Mouse (Mus musculus) forebrain, embryonic 16.5 days (tissue): ENCODE measurements around the gene Slc25a14. TPM values are rescaled to one million over a fixed set of nuclear protein-coding genes. Genes with fewer than 3 reads are reported as not detected.

ENCODE experiments used
- ATAC-seq: fragments of 200-750 bp; cut with Nextera tagmentation; 2 replicates; pipeline ENCODE4 v1.8.0; 2017; ENCODE audit warnings: mild to moderate bottlenecking, moderate library complexity
- H3K27ac ChIP-seq: fragments of 300-500 bp; sonication (generic); 2 replicates; pipeline ENCODE4 v1.5.1; 2014; ENCODE audit warnings: low read length, control low read depth
- H3K27me3 ChIP-seq: fragments of 300-500 bp; sonication (generic); replicated peaks from 2 replicates; pipeline ENCODE4 v1.6.1; 2014; ENCODE audit warnings: low read length; ENCODE audit not compliant: control insufficient read depth, insufficient read depth
- H3K36me3 ChIP-seq: fragments of 300-500 bp; sonication (generic); 2 replicates; pipeline ENCODE4 v1.6.1; 2014; ENCODE audit not compliant: control insufficient read depth, insufficient read depth
- H3K4me1 ChIP-seq: fragments of 300-500 bp; sonication (generic); replicated peaks from 2 replicates; pipeline ENCODE4 v1.6.1; 2014; ENCODE audit warnings: low read length; ENCODE audit not compliant: control insufficient read depth, insufficient read depth
- H3K4me2 ChIP-seq: fragments of 300-500 bp; sonication (generic); 2 replicates; pipeline ENCODE4 v1.6.1; 2014; ENCODE audit warnings: mild to moderate bottlenecking, low read length, control low read depth
- H3K4me3 ChIP-seq: fragments of 300-500 bp; sonication (generic); replicated peaks from 2 replicates; pipeline ENCODE4 v1.5.1; 2014; ENCODE audit warnings: mild to moderate bottlenecking, low read length, control low read depth
- H3K9ac ChIP-seq: fragments of 300-500 bp; sonication (generic); replicated peaks from 2 replicates; pipeline ENCODE4 v1.6.1; 2014; ENCODE audit warnings: low read depth, low read length, control low read depth
- H3K9me3 ChIP-seq: fragments of 300-500 bp; sonication (generic); 2 replicates; pipeline ENCODE4 v1.6.1; 2016; ENCODE audit warnings: low read length; ENCODE audit not compliant: control insufficient read depth
- WGBS: fragments of 180-500 bp; shearing (Covaris S2); extraction: QIAGEN DNeasy Blood & Tissue Kit; methylation state at CpG from one replicate; pipeline ENCODE4 v1.1.7; 2014; 5-methylcytosine and 5-hydroxymethylcytosine counted together
- polyA plus RNA-seq: library from polyadenylated mRNA; unstranded; fragments of >200 nt; fragmentation: Nextera tagmentation; extraction: Ambion mirVana; gene quantifications from 2 replicates; pipeline ENCODE4 v1.2.1, GENCODE M21; 2015

Gene Slc25a14
- polyA plus RNA-seq, 1 experiment from 2014 or later = 54.6 TPM

DNA sequence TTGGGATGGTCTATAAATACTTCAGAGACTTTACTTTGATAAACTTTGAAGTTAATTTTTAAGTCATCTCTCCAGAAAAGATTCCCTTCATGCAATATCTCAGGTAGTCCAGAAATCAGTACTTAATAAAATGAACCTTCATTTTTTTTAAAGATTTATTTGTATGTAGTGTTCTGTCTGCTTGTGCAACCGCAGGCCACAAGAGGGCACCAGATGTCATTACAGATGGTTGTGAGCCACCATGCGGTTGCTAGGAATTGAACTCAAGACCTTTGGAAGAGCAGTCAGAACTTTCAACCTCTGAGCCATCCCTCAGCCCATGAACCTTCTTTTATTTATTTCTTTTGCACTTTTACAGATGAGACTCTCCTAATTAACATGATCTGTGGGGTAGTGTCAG, 13.8 kb downstream of the Slc25a14 start:
- Histone ChIP-seq H3K4me3 (no peak overlapping the region), H3K4me2 (no peak overlapping the region), H3K27me3 (no peaks in the 10 kb centered on the region), H3K9ac (no peak overlapping the region), H3K4me1 (no peaks in the 10 kb centered on the region), H3K27ac (no peak overlapping the region), H3K9me3 (no peaks in the 10 kb centered on the region), H3K36me3 (no peaks in the 10 kb centered on the region)
- no peak for ATAC-seq
- WGBS = 70% methylated on average over 2 of the region's 2 CpGs

DNA sequence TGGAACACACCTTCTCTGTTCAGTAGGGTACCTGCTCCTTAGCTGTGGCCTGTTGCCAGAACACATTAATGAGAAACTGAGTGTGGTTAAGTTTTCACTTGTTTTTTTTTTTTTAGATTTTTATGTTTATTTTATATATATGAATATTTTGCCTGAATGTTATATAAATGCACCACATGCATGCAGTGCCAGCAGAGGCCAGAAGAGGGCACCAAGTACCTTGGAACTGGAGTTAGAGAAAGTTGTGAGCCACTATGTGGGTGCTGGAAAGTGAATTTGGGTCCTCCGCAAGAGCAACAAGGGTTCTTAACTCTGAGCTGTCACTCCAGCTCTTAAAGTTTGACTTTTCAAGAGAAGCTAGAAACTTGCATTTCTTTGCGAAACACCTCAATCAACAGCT, 20.9 kb downstream of the Slc25a14 start:
- H3K4me3 ChIP-seq = no peak overlapping the region
- 95% methylated on average over 2 of the region's 2 CpGs for WGBS
- no peaks in the 10 kb centered on the region for H3K9me3 ChIP-seq
- no peak overlapping the region for H3K27ac ChIP-seq
- H3K36me3 ChIP-seq = 0 out of 2 replicates have a peak, but pooled peaks cover 5% of the 10 kb centered on the region
- ATAC-seq = no peak
- no peaks in the 10 kb centered on the region for H3K4me1 ChIP-seq
- H3K27me3 ChIP-seq = no peaks in the 10 kb centered on the region
- no peak overlapping the region for H3K4me2 ChIP-seq
- H3K9ac ChIP-seq = no peak overlapping the region

DNA sequence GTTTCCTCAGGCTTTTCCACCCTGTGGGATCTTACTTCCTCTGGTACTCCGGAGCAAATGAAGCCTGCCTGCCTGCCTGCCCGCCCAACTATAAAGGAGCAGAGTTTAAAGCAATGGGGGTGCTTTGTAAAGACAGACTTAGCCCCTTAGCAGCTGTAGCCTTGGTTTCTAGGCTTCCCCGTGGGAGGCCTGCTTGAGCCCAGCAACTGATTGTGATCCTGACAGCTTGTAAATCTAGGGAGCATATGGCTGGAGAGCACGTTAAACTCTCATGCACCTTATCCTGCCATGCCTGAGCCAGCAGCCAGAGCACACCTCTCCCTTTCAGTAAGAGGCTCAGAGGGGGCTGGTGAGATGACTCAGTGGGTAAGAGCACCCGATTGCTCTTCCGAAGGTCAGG, 43.6 kb downstream of the Slc25a14 start:
- Histone ChIP-seq H3K27me3 (no peaks in the 10 kb centered on the region), H3K4me1 (no peaks in the 10 kb centered on the region), H3K9me3 (no peaks in the 10 kb centered on the region), H3K9ac (no peak overlapping the region), H3K27ac (no peak overlapping the region), H3K36me3 (no peaks in the 10 kb centered on the region), H3K4me2 (no peak overlapping the region), H3K4me3 (no peak overlapping the region)
- WGBS = 23% methylated on average over 6 of the region's 6 CpGs
- ATAC-seq = peak; percentile 40

DNA sequence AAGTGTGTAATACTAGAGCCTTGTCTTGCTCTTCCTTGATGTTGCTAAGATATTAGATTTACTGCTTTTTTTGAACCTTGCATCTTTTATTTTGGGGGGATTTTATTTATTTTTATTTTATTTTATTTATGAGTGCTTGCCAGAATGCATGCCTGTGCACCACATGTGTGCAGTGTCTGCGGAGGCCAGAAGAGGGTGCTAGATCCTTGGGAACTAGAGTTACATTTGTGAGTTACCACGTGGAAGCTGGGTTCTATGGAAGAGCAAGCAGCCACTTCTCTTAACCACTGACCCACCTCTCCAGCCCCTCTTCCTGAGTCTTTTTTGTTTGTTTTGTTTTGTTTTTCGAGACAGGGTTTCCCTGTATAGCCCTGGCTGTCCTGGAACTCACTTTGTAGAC, 46.4 kb downstream of the Slc25a14 start:
- H3K36me3 ChIP-seq = no peaks in the 10 kb centered on the region
- WGBS = 60% methylated on average over 3 of the region's 3 CpGs
- H3K9me3 ChIP-seq = no peaks in the 10 kb centered on the region
- no peaks in the 10 kb centered on the region for H3K4me1 ChIP-seq
- H3K9ac ChIP-seq = no peak overlapping the region
- H3K4me3 ChIP-seq = no peak overlapping the region
- no peak overlapping the region for H3K4me2 ChIP-seq
- H3K27me3 ChIP-seq = no peaks in the 10 kb centered on the region
- H3K27ac ChIP-seq = no peak overlapping the region
- no peak for ATAC-seq

GRCm38 (mm10) chrX:48671714-48672113, 48.5 kb downstream of the Slc25a14 start:
- ATAC-seq = no peak

DNA sequence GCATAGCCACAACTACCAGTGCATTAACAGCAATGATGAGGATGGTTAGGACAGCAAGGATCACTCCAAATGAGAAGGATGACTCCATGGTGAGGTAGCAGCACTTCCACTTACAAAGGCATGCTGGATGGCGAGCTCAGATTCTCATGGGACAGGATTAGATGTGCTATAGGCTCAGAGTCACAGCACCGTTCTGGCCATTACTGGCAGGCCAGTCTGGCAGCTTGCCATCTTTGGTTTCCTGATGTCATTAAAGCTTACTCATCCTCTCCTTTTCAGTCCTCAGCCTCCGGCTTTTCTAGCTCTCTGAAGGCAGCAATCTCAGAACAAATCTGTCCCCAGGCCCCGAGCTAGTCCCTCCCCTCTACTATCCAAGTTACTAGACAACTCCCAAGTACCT, 51.0 kb downstream of the Slc25a14 start, which contains the start of gene Gpr119:
Gene Gpr119 (minus strand): TSS at position 308 of the 400 bp plus-strand sequence.
- no peak within 1 kb of the TSS for H3K9ac ChIP-seq
- H3K9me3 ChIP-seq = no peaks in the 10 kb centered on the region
- WGBS = 53% methylated on average over 4 of the region's 4 CpGs
- H3K36me3 ChIP-seq = no peaks in the 10 kb centered on the region
- no peaks in the 10 kb centered on the region for H3K4me1 ChIP-seq
- H3K4me3 ChIP-seq = no peak within 1 kb of the TSS
- no peak within 1 kb of the TSS for H3K4me2 ChIP-seq
- no peaks in the 10 kb centered on the region for H3K27me3 ChIP-seq
- ATAC-seq = no peak
- H3K27ac ChIP-seq = no peak within 1 kb of the TSS

More at GRCm38 (mm10) chrX:48671714-48672113, 48.5 kb downstream of the Slc25a14 start:
- Histone ChIP-seq H3K9me3 (no peaks in the 10 kb centered on the region), H3K27ac (no peak overlapping the region), H3K27me3 (no peaks in the 10 kb centered on the region), H3K4me2 (no peak overlapping the region), H3K4me1 (no peaks in the 10 kb centered on the region), H3K4me3 (no peak overlapping the region), H3K9ac (no peak overlapping the region), H3K36me3 (no peaks in the 10 kb centered on the region)
- 68% methylated on average over 3 of the region's 3 CpGs for WGBS

- WGBS = 24% methylated on average over 3 of the region's 3 CpGs
- no peak overlapping the region for H3K4me2 ChIP-seq
- ATAC-seq = no peak
- no peak overlapping the region for H3K27ac ChIP-seq
- H3K4me3 ChIP-seq = no peak overlapping the region
- no peaks in the 10 kb centered on the region for H3K27me3 ChIP-seq
- H3K36me3 ChIP-seq = no peaks in the 10 kb centered on the region
- no peaks in the 10 kb centered on the region for H3K4me1 ChIP-seq
- H3K9ac ChIP-seq = no peak overlapping the region
- no peaks in the 10 kb centered on the region for H3K9me3 ChIP-seq
These were observed 60.2 kb downstream of the Slc25a14 start for GRCm38 (mm10) chrX:48683451-48683850.

DNA sequence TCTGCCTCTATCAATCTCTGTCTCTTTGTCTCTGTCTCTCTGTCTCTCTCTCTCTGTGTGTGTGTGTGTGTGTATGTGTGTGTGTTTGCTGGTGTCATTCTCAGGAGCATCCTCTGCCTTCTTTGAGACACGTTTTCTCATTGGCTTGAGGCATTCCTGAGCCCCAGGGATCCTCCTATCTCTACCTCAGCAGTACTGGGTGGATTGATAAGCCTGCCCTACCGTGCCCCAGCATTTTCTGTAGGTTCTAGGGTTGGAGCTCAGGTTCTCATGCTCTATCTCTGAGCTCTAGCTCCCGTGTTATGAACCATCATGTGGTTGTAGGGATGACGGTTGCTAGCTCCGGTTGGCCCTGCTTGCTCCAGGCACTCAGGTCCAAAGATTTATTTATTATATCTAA, 60.6 kb downstream of the Slc25a14 start:
- WGBS = 76% methylated on average over 5 of the region's 5 CpGs
- no peak for ATAC-seq
- Histone ChIP-seq H3K9me3 (no peaks in the 10 kb centered on the region), H3K4me1 (no peaks in the 10 kb centered on the region), H3K4me3 (no peak overlapping the region), H3K27me3 (no peaks in the 10 kb centered on the region), H3K4me2 (no peak overlapping the region), H3K36me3 (no peaks in the 10 kb centered on the region), H3K9ac (no peak overlapping the region), H3K27ac (no peak overlapping the region)

DNA sequence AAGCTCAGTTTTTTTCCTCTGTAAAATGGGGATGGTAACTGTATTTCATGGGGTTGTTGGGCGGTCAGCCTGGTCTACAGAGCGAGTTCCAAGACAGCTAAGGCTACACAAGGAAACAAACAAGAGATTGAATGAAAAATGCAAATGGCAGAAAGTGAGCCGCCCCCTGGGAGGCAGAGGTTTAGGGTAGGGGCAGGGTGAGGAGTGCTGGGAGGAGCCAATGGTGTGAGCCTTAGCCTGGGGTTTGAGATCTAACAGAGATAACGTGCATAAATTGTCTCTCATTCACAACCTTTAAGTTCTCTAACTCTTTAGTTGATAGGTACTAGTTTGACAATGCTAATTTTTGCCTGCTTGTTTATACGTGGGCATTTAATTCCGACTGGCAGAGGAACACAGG, 71.2 kb downstream of the Slc25a14 start:
- Histone ChIP-seq H3K27me3 (no peaks in the 10 kb centered on the region), H3K4me3 (peak overlapping the region; percentile 60), H3K4me1 (peaks cover 10% of the 10 kb centered on the region), H3K4me2 (peak overlapping the region; percentile 64), H3K27ac (no peak overlapping the region), H3K36me3 (no peaks in the 10 kb centered on the region), H3K9me3 (no peaks in the 10 kb centered on the region), H3K9ac (peak overlapping the region; percentile 42)
- ATAC-seq = peak; percentile 88
- 7% methylated on average over 6 of the region's 6 CpGs for WGBS

GRCm38 (mm10) chrX:48694864-48695371, 71.7 kb downstream of the Slc25a14 start, which contains the start of gene Rbmx2:
Gene Rbmx2 (plus strand): TSS chrX:48695004.
- Histone ChIP-seq H3K36me3 (no peaks in the 10 kb centered on the region), H3K4me2 (peak within 1 kb of the TSS; percentile 64), H3K4me3 (peak within 1 kb of the TSS; percentile 60), H3K27me3 (no peaks in the 10 kb centered on the region), H3K27ac (no peak within 1 kb of the TSS), H3K9ac (peak within 1 kb of the TSS; percentile 60), H3K9me3 (no peaks in the 10 kb centered on the region), H3K4me1 (peaks cover 10% of the 10 kb centered on the region)
- ATAC-seq = peak; percentile 98
- 7% methylated on average over 39 of the region's 42 CpGs for WGBS
